Mouse (Mus musculus): ENCODE results near the gene Galr2. TPM values are rescaled to one million over a fixed set of nuclear protein-coding genes. Genes with fewer than 3 reads are reported as not detected.
"Not testable (repeated sequence)": the region's sequence is repeated elsewhere in the genome, so short reads cannot be mapped to it uniquely, and the experiment has no call there.

Galr2 gene
- total and polyA plus RNA-seq, 3 experiments: 0.35 to 1.2 TPM; not detected in 1

GRCm38 (mm10) chr11:116274045-116274666 is 6.6 kb upstream of the Galr2 start, which contains the start of gene Srp68 (continued):
- TF ChIP-seq MAFK (IDR thresholded peaks at IDR 0.05; ENCODE audit: borderline replicate concordance, low read depth, low read length) (no peak), E2F4 (IDR thresholded peaks at IDR 0.05; ENCODE audit: borderline replicate concordance, low read depth, low read length) (no peak)

DNA sequence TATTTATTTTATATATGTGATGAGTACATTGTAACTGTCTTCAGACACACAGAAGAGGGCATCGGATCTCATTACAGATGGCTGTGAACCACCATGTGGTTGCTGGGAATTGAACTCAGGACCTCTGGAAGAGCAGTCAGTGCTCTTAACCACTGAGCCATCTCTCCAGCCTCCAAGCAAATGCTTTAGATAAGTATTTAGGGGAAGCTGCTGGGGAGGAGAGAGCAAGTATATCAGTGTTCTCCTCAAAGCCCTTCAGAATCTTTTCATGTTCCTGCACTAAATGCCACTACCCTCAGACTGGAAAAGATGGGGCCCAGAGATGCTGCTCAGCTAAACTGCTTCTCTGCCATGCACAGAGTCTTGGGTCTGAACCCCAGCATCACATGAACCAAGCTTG is 3.6 kb upstream of the Galr2 start:
- TF ChIP-seq TBP (IDR thresholded peaks at IDR 0.05; ENCODE audit: low read depth, low read length): peak; percentile 97
- DNase-seq (ENCODE audit: low read depth, low spot score): peak; percentile 47
- peaks cover 24% of the 10 kb centered on the region for H3K79me2 ChIP-seq (ENCODE audit: control insufficient read depth, insufficient read depth, low read length, poor library complexity)
- H3K9ac ChIP-seq (ENCODE audit: control insufficient read depth, low read depth, low read length, poor library complexity, severe bottlenecking); H3K9me3 ChIP-seq (replicated peaks; ENCODE audit: insufficient read depth, low read length); H3K4me1 ChIP-seq (ENCODE audit: control insufficient read depth in 1 of 2, insufficient read depth in 2 of 2, low read length in 2 of 2); H3K27me3 ChIP-seq (ENCODE audit: control insufficient read depth in 1 of 2, insufficient read depth in 2 of 2, low read length in 2 of 2); H3K4me3 ChIP-seq (ENCODE audit: control insufficient read depth in 1 of 2, insufficient read depth in 1 of 2, low read depth in 2 of 2, low read length in 2 of 2); H3K27ac ChIP-seq (ENCODE audit: control insufficient read depth, low read depth, low read length): not testable (repeated sequence)
- peaks cover 0 to 10% of the 10 kb centered on the region in 2 experiments; a peak in 2 of 4 replicates for H3K36me3 ChIP-seq (ENCODE audit: control insufficient read depth in 1 of 2, insufficient read depth in 2 of 2, low read length in 2 of 2)

GRCm38 (mm10) chr11:116281671-116282070 is 932 bp downstream of the Galr2 start:
- Histone ChIP-seq H3K27me3 (ENCODE audit: control insufficient read depth in 1 of 2, insufficient read depth in 2 of 2, low read length in 2 of 2) (no peaks in the 10 kb centered on the region), H3K4me3 (ENCODE audit: control insufficient read depth in 1 of 2, insufficient read depth in 1 of 2, low read depth in 2 of 2, low read length in 2 of 2) (no peak overlapping the region)
- TF ChIP-seq TBP (IDR thresholded peaks at IDR 0.05; ENCODE audit: low read depth, low read length): no peak
- no peak for TF ChIP-seq CHD2 (IDR thresholded peaks at IDR 0.05; ENCODE audit: low read length)
- no peak for TF ChIP-seq ZC3H11A (IDR thresholded peaks at IDR 0.05; ENCODE audit: low read depth, low read length)
- no peak for TF ChIP-seq POLR2A (IDR thresholded peaks at IDR 0.05; ENCODE audit: control insufficient read depth in 1 of 2, insufficient read depth in 1 of 2, low read depth in 1 of 2, low read length in 2 of 2, poor library complexity in 1 of 2)
- no peak for TF ChIP-seq SMC3 (IDR thresholded peaks at IDR 0.05; ENCODE audit: low read depth, low read length)
- TF ChIP-seq NELFE (IDR thresholded peaks at IDR 0.05; ENCODE audit: low read depth, low read length): no peak
- no peak for TF ChIP-seq POLR2AphosphoS5 (IDR thresholded peaks at IDR 0.05; ENCODE audit: borderline replicate concordance, low read depth, low read length)

DNA sequence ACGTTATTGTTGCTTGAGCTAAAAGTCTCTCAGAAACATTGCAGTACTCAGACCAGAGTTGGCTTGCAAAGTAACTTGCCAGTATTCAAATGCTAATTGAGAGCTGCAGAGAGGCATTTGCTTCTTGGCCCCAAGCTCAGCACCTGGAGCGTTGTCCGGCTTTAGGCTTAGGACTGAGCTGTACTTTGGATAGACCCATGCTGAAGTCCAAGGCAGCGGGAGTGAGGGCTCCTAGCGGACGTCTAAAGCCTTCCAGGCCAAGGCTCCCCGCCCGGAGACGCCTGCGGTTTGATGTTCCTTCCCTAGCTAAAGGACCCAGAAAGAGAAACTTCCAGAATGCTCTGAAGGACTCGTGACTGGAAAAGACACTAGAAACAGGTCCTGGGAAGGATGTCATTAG is 1.4 kb downstream of the Galr2 start:
- no peak overlapping the region for H3K9ac ChIP-seq (ENCODE audit: control insufficient read depth, low read depth, low read length, poor library complexity, severe bottlenecking)
- H3K4me1 ChIP-seq (ENCODE audit: control insufficient read depth in 1 of 2, insufficient read depth in 2 of 2, low read length in 2 of 2): no peaks in the 10 kb centered on the region
- TF ChIP-seq CHD2 (IDR thresholded peaks at IDR 0.05; ENCODE audit: low read length) (no peak), SMC3 (IDR thresholded peaks at IDR 0.05; ENCODE audit: low read depth, low read length) (no peak), TAL1 (IDR thresholded peaks at IDR 0.05; ENCODE audit: low read length) (no peak), BHLHE40 (IDR thresholded peaks at IDR 0.05; ENCODE audit: borderline replicate concordance, low read depth, low read length) (no peak), EP300 (IDR thresholded peaks at IDR 0.05; ENCODE audit: low read depth in 1 of 2, low read length in 2 of 2) (no peak), POLR2AphosphoS5 (IDR thresholded peaks at IDR 0.05; ENCODE audit: borderline replicate concordance, low read depth, low read length) (no peak), RAD21 (IDR thresholded peaks at IDR 0.05; ENCODE audit: low read depth, low read length) (no peak)
- no peaks in the 10 kb centered on the region for H3K27me3 ChIP-seq (ENCODE audit: control insufficient read depth in 1 of 2, insufficient read depth in 2 of 2, low read length in 2 of 2)
- no peak for DNase-seq (ENCODE audit: low read depth, low spot score)
- H3K36me3 ChIP-seq (ENCODE audit: control insufficient read depth in 1 of 2, insufficient read depth in 2 of 2, low read length in 2 of 2): no peaks in the 10 kb centered on the region
- no peak overlapping the region for H3K27ac ChIP-seq (ENCODE audit: control insufficient read depth, low read depth, low read length)
- H3K79me2 ChIP-seq (ENCODE audit: control insufficient read depth, insufficient read depth, low read length, poor library complexity): no peaks in the 10 kb centered on the region
- no peaks in the 10 kb centered on the region for H3K9me3 ChIP-seq (replicated peaks; ENCODE audit: insufficient read depth, low read length)
- no peak overlapping the region for H3K4me3 ChIP-seq (ENCODE audit: control insufficient read depth in 1 of 2, insufficient read depth in 1 of 2, low read depth in 2 of 2, low read length in 2 of 2)

More at GRCm38 (mm10) chr11:116281671-116282070, 932 bp downstream of the Galr2 start:
- H3K9me3 ChIP-seq (replicated peaks; ENCODE audit: insufficient read depth, low read length): no peaks in the 10 kb centered on the region
- H3K36me3 ChIP-seq (ENCODE audit: control insufficient read depth in 1 of 2, insufficient read depth in 2 of 2, low read length in 2 of 2): no peaks in the 10 kb centered on the region
- no peak overlapping the region for H3K27ac ChIP-seq (ENCODE audit: control insufficient read depth, low read depth, low read length)
- H3K79me2 ChIP-seq (ENCODE audit: control insufficient read depth, insufficient read depth, low read length, poor library complexity): no peaks in the 10 kb centered on the region
- H3K9ac ChIP-seq (ENCODE audit: control insufficient read depth, low read depth, low read length, poor library complexity, severe bottlenecking): no peak overlapping the region
- H3K4me1 ChIP-seq (ENCODE audit: control insufficient read depth in 1 of 2, insufficient read depth in 2 of 2, low read length in 2 of 2): no peaks in the 10 kb centered on the region
- no peak for DNase-seq (ENCODE audit: low read depth, low spot score)
